Mouse (Mus musculus) kidney, adult 11 months (tissue): Measurements from ENCODE around the gene Tcf15.

Experiments
- DNase-seq: peaks from one replicate; pipeline ENCODE4 v3.0.0; 2022

The Tcf15 gene

DNA sequence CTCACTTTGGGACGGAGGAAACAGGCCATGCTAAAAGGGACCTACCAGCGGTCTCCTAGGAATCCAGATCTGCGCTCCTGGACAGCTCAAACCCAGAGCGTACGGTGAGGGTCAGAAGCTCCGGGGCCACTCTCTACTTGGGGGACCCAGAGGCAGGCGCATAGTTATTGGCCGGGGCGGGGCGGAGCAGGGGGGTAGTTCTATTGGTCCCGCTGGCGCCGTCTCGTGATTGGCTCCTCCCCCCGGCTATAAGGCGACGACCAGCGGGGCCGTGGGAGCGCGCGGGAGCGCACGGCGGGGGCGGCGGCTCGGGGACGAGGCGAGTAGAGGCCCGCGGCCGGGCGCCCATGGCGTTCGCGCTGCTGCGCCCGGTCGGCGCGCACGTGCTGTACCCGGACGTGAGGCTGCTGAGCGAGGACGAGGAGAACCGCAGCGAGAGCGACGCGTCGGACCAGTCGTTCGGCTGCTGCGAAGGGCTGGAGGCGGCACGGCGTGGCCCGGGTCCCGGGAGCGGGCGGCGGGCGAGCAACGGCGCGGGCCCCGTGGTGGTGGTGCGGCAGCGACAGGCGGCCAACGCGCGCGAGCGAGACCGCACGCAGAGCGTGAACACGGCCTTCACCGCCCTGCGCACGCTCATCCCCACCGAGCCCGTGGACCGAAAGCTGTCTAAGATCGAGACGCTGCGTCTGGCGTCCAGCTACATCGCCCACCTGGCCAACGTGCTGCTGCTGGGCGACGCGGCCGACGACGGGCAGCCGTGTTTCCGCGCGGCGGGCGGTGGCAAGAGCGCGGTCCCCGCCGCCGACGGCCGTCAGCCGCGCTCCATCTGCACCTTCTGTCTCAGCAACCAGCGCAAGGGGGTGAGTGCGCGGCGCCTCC is at the start of gene Tcf15:
TSS of gene Tcf15 (plus strand) at position 283 of the 879 bp plus-strand sequence.
- DNase-seq, result peak; percentile 45

GRCm38 (mm10) chr2:152094856-152095545 is 48.4 kb upstream of the Tcf15 start:
- no peak for DNase-seq

DNA sequence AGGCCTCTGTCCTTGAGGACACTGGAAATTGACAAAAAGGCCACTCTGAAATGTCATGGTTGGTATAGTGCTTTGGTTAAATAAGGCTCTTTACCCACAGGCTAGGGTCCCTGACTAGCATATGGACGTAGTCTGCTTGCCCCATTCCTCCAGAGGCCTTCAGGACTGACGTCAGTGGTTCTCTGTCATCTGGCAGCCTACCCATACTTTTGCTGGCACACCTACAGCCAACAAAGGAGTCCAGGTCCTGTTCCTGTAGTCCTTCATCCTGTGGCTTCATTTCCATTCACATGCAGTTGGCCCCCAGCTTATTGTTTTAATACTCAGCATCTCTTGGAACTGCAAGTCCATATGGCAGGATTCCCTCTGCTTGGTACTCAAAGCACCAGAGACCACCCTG is 46.4 kb upstream of the Tcf15 start:
- no peak for DNase-seq

- DNase-seq, result no peak
Observed at GRCm38 (mm10) chr2:152097916-152098315, 45.4 kb upstream of the Tcf15 start.

GRCm38 (mm10) chr2:152099538-152099937 is 43.8 kb upstream of the Tcf15 start:
- DNase-seq, result peak; percentile 42

DNA sequence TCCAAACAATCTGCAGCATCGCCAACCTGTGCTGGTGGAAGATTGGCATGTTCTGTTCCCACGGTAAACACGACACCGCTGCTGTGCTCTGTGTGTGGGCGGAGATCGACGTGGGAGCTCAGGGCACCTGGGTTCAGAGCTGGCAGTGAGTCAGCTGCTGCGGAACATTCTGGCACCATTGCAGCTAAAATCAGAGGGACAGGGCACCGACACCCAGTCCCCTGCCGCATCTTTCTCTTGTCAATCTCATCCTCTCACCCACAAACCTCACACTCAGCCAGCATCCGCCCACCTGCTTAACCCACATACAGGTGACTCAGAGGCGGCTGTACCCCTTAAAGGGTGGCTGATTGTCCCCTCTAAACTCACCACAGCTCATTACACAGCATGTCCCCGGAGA is 41.6 kb upstream of the Tcf15 start:
- DNase-seq, result no peak

DNA sequence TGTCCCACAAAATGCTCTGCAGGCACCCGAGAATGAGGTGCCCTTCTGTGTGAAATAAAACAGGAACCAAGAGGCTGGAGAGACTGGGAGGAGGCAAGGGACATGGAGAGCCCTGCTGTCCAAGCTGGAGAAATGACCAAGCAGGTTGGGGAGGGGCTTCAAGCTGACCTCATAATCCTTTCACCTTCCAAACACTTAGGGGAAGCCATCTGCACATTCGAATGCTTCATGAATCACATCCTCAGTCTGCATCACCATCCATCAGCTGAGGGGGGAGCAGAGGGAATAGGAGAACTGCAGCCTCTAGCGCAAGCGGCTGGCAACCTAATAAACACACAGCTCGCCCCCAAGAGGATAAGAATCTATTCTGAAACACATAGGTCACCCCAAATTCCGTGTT is 41.0 kb upstream of the Tcf15 start:
- DNase-seq, result no peak

DNA sequence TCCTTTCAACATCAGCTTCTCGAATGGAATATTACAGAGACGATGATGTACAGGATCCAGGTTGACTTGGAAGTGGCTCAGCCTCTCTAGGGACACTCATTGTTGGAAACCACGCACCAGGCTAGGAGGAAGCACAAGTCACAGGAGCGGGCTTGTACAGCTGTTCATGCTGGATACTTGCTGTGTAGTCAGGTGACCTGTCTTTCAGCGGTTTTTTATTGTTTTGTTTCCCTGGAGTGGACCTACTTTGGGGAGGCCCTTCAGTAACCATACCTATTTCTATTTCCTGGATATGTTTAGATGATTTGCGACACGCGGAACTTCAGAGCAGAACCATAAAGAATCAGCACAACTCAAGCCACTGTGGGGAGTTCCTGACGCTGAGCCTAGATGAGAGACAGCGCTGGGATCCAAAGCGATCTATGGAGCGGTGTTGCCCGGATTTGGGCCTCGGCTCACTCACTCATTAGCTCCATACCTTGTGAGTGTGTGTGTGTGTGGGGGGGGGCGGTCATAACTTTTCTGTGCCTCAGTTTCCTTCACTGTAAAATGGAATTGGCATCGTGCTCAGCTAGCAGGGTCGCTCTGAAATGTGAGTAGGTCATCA is 38.5 kb upstream of the Tcf15 start:
- DNase-seq, result no peak

- peak; percentile 89 for DNase-seq
Observed at GRCm38 (mm10) chr2:152105318-152106224, 37.8 kb upstream of the Tcf15 start, which contains the start of gene Srxn1. TSS of gene Srxn1 (plus strand) at chr2:152105516.

GRCm38 (mm10) chr2:152106225-152106595 is 37.2 kb upstream of the Tcf15 start:
- DNase-seq, result no peak

GRCm38 (mm10) chr2:152106597-152106996 is 36.8 kb upstream of the Tcf15 start:
- DNase-seq, result no peak

GRCm38 (mm10) chr2:152108702-152109101 is 34.7 kb upstream of the Tcf15 start:
- no peak for DNase-seq

GRCm38 (mm10) chr2:152109386-152109785 is 34.0 kb upstream of the Tcf15 start:
- DNase-seq, result no peak

DNA sequence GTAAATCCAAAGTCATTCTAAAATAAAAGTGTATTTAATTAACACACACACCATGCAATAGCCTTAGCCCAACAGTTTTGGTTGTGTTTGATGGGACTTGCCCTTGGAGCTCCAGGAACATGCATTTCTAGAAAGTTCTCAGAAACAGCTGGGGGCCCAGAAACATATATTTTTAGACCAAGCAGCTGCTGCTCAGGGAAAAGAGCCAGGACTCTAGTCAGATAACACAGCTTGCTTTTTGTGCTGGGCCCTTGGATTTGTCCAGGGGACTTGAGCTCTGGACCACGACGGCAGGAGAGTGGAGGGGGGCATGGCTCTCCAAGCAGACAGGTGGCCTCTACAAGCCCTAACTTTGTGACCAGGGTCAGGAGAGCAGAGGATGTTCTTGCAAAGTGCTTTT is 32.0 kb upstream of the Tcf15 start:
- no peak for DNase-seq

- DNase-seq, result peak; percentile 84
Observed at GRCm38 (mm10) chr2:152111920-152112319, 31.4 kb upstream of the Tcf15 start.

- no peak for DNase-seq
Observed at GRCm38 (mm10) chr2:152112490-152112889, 30.9 kb upstream of the Tcf15 start.

GRCm38 (mm10) chr2:152112970-152113369 is 30.4 kb upstream of the Tcf15 start:
- DNase-seq, result no peak

DNA sequence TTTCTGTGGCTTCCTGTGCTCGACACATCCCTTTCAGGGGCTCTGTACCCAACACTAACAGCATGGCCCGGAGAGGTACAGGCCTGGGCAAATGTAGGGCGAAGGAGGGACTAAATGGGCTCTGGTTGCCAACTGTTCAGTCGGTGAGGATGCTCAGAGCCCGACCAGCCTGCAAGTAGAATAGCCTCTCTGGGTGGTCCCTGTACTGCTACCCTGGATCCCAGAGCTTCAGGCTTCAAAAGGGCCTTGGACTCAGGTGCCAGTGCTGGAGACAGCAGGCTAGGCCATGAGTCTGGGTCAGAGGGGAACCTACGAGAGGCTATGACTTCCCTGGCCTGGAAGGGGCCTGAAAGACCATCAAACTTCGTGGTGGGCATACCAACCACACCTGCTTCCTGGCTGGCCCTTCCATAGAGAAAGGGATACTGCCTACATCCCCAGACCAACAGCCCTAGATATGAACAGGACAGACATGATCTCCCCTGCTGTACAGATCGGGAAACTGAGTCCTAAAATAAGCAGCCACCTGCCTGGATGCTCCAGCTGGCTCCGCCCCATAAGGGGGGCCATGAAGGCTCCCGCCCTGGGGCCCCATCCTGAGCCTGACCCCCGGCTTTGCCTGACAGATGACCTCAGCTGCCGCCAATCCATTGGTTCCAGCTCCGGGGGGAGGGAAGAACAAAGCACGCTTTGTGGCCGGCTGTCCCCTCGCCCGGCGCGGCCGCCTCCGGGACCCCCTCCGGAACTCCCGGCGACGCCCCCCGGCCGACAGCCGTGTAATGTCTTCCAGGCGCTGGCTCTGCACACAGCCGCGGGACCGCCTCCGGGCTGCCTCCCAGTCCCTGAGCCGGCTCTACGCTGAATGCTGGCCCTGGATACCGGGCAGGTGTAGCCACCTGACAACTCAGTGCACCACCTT is 29.0 kb upstream of the Tcf15 start:
- no peak for DNase-seq

- no peak for DNase-seq
Observed at GRCm38 (mm10) chr2:152117694-152118093, 25.7 kb upstream of the Tcf15 start.

DNA sequence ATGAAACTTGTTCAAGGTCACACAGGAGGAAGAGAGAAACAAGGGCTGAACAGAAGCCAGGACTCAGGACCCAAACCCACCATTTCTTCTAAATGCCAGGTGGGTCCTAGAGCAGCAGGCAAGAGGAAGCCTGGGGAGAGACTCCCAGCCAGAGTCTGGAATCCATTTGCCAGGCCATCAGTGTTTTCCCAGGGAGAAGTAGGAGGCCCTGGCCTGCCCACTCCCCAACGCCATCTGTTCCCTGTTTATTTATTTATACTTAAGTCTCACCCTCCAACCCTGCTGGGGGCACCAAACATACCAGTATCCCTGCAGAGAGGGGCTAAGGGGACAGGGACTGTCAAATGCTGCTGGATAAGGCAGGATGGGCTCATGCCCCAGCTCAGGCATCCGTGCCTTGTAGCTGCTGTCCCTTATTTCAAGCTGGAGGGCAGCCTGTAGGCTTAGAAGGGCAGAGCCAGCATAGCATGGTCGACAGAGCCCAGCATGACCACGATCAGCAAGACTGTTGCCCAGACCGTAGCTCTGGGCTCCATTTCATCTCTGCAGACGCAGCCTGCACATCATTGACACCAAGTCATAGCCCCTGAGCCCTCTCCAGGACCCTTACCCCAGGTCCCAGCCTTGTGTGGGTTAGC is 24.0 kb upstream of the Tcf15 start:
- DNase-seq, result no peak

- DNase-seq, result no peak
Observed at GRCm38 (mm10) chr2:152122896-152123295, 20.5 kb upstream of the Tcf15 start.
